Mouse (Mus musculus) testis, adult 2 months (tissue): ENCODE measurements around the gene Vmn1r222.
"Not testable (repeated sequence)": the region's sequence is repeated elsewhere in the genome, so short reads cannot be mapped to it uniquely, and the experiment has no call there.

Experiments used
- CTCF ChIP-seq: fragments of 200-500 bp; IDR thresholded peaks from 2 replicates; pipeline ENCODE4 v1.5.1; 2012; ENCODE audit warnings: low read depth, mild to moderate bottlenecking, inconsistent platforms, low read length, moderate library complexity; ENCODE audit not compliant: control insufficient read depth, insufficient read depth, insufficient replicate concordance
- POLR2A ChIP-seq: fragments of 200-500 bp; IDR thresholded peaks from 2 replicates; pipeline ENCODE4 v1.6.1; 2012; ENCODE audit warnings: low read depth, mild to moderate bottlenecking, inconsistent platforms, low read length, moderate library complexity; ENCODE audit not compliant: control insufficient read depth

- TF ChIP-seq CTCF, POLR2A: not testable (repeated sequence)
Measured at GRCm38 (mm10) chr13:23268606-23269005, 32.9 kb upstream of the Vmn1r222 start.
